Mouse (Mus musculus) ES-E14 (cell line): ENCODE data around the gene Myl6b.

Source experiments
- CHD2 ChIP-seq: IDR thresholded peaks from 2 replicates; pipeline ENCODE4 v1.6.1; 2014; ENCODE audit warnings: mild to moderate bottlenecking, low read depth, low read length, inconsistent platforms
- MAFK ChIP-seq: IDR thresholded peaks from 2 replicates; pipeline ENCODE4 v1.6.1; 2014; ENCODE audit warnings: mild to moderate bottlenecking, low read depth, low read length, inconsistent platforms; ENCODE audit not compliant: insufficient read depth
- ZC3H11A ChIP-seq: IDR thresholded peaks from 2 replicates; pipeline ENCODE4 v1.6.1; 2012; ENCODE audit warnings: low read depth, mild to moderate bottlenecking, inconsistent platforms, low read length, borderline replicate concordance
- ZNF384 ChIP-seq: IDR thresholded peaks from 2 replicates; pipeline ENCODE4 v1.6.1; 2012; ENCODE audit warnings: low read depth, low read length, inconsistent platforms

GRCm38 (mm10) chr10:128511761-128512160, 13.3 kb upstream of the Myl6b start:
- TF ChIP-seq CHD2 (no peak), ZC3H11A (no peak), ZNF384 (no peak), MAFK (no peak)
